ENCODE assay signal across 30 mouse cellular contexts in the genomic region with DNA sequence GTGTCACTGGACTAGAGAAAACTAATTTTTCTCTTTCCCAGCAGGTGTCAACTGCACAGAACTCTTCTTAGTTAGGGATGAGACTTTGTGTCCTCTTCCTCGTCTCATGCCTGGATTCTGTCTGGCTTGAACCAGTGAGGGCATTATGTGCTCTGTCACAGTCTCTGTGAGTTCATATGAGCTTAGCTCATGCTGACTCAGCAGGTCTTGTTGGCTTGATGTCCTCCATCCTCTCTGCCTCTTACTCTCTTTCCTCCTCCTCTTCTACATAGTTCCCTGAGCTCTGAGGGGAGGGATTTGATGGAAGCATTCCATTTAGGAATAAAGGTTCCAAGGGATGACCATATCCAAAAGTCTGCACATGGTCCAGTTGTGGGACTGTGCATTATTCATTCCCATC.
"Had no signal": no experiment of that assay in that cellular context is flagged by ENCODE, and none has a peak within 500 bp of the region (broad histone marks: within the 10 kb centered on the region; RNA-seq: fewer than 3 reads in every experiment).

No protein-coding gene starts in this region.

- ATAC-seq: liver, embryonic 12.5 days; lung, postnatal 0 days; midbrain, embryonic 13.5 days; midbrain, embryonic 15.5 days; midbrain, embryonic 16.5 days had no signal

- DNase-seq: left cerebral cortex, postnatal 4 days; liver; liver, embryonic 13.5 days; lung, adult 18-20 months; lung, adult 2 months; lung, postnatal 14 days; lung, postnatal 36 days; lung, postnatal 4 days; midbrain, embryonic 14.5 days had no signal

- H3K4me2 ChIP-seq: limb, embryonic 12.5 days; limb, embryonic 13.5 days; limb, embryonic 15.5 days; liver, embryonic 11.5 days; liver, embryonic 12.5 days; liver, embryonic 13.5 days; liver, embryonic 15.5 days; lung, embryonic 15.5 days; midbrain, embryonic 11.5 days; midbrain, embryonic 12.5 days; midbrain, embryonic 13.5 days; midbrain, embryonic 15.5 days; neural tube, embryonic 12.5 days had no signal

- H3K27ac ChIP-seq: left cerebral cortex, adult 2 months; limb, embryonic 10.5 days; limb, embryonic 12.5 days; limb, embryonic 13.5 days; limb, embryonic 15.5 days; liver, embryonic 12.5 days; liver, embryonic 13.5 days; liver, embryonic 14.5 days; liver, embryonic 15.5 days; lung, embryonic 15.5 days; macrophage; midbrain, embryonic 10.5 days; midbrain, embryonic 12.5 days; midbrain, embryonic 13.5 days; midbrain, embryonic 15.5 days; neural tube, embryonic 12.5 days had no signal

- H3K9me3 ChIP-seq: limb, embryonic 10.5 days; limb, embryonic 12.5 days; limb, embryonic 13.5 days; limb, embryonic 15.5 days; liver, embryonic 12.5 days; liver, embryonic 13.5 days; liver, embryonic 15.5 days; lung, embryonic 15.5 days; megakaryocyte, embryonic 14.5 days; midbrain, embryonic 10.5 days; midbrain, embryonic 12.5 days; midbrain, embryonic 13.5 days; midbrain, embryonic 15.5 days; neural tube, embryonic 12.5 days had no signal

- H3K4me3 ChIP-seq: left cerebral cortex, adult 2 months; limb, embryonic 10.5 days; limb, embryonic 12.5 days; limb, embryonic 13.5 days; limb, embryonic 15.5 days; liver, embryonic 12.5 days; liver, embryonic 13.5 days; liver, embryonic 15.5 days; lung, embryonic 15.5 days; megakaryocyte, embryonic 14.5 days; midbrain, embryonic 10.5 days; midbrain, embryonic 12.5 days; midbrain, embryonic 13.5 days; midbrain, embryonic 15.5 days; myocyte; neural tube, embryonic 12.5 days had no signal

- H3K36me3 ChIP-seq: limb, embryonic 10.5 days; limb, embryonic 12.5 days; limb, embryonic 13.5 days; limb, embryonic 15.5 days; liver, embryonic 12.5 days; liver, embryonic 13.5 days; liver, embryonic 15.5 days; lung, embryonic 15.5 days; midbrain, embryonic 10.5 days; midbrain, embryonic 12.5 days; midbrain, embryonic 13.5 days; midbrain, embryonic 15.5 days; neural tube, embryonic 12.5 days had no signal

- H3K27me3 ChIP-seq: limb, embryonic 15.5 days; liver, embryonic 12.5 days; liver, embryonic 13.5 days; liver, embryonic 15.5 days; lung, embryonic 15.5 days; megakaryocyte, embryonic 14.5 days; midbrain, embryonic 12.5 days; midbrain, embryonic 13.5 days; midbrain, embryonic 15.5 days; neural tube, embryonic 12.5 days had no signal

- H3K9ac ChIP-seq: limb, embryonic 12.5 days; limb, embryonic 13.5 days; limb, embryonic 15.5 days; liver, embryonic 12.5 days; liver, embryonic 13.5 days; liver, embryonic 14.5 days; liver, embryonic 15.5 days; lung, embryonic 15.5 days; midbrain, embryonic 12.5 days; midbrain, embryonic 13.5 days; midbrain, embryonic 15.5 days; neural tube, embryonic 12.5 days had no signal

- H3K4me1 ChIP-seq: limb, embryonic 10.5 days; limb, embryonic 12.5 days; limb, embryonic 13.5 days; limb, embryonic 15.5 days; liver, embryonic 12.5 days; liver, embryonic 13.5 days; liver, embryonic 15.5 days; lung, embryonic 15.5 days; midbrain, embryonic 10.5 days; midbrain, embryonic 12.5 days; midbrain, embryonic 13.5 days; midbrain, embryonic 15.5 days; neural tube, embryonic 12.5 days had no signal
